Mouse (Mus musculus) G1E-ER4 (cell line): ENCODE results near the gene Tfb1m. TPM values are rescaled to one million over a fixed set of nuclear protein-coding genes. Genes with fewer than 3 reads are reported as not detected.

Experiments
- GATA1 ChIP-seq: IDR thresholded peaks from one replicate; pipeline ENCODE4 v1.8.0; 2012; ENCODE audit warnings: low read length, inconsistent platforms
- polyA plus RNA-seq: library from polyadenylated mRNA; stranded (reverse); fragments of >175 nt; gene quantifications from 2 replicates; pipeline ENCODE4 v1.2.3, GENCODE M21; 2012

The Tfb1m gene
- 0.70 and 1.2 TPM in 2 replicates for polyA plus RNA-seq

GRCm38 (mm10) chr17:3557331-3558311 lies at the start of gene Tfb1m:
Gene Tfb1m (minus strand): TSS chr17:3557781.
- TF ChIP-seq GATA1, result no peak

DNA sequence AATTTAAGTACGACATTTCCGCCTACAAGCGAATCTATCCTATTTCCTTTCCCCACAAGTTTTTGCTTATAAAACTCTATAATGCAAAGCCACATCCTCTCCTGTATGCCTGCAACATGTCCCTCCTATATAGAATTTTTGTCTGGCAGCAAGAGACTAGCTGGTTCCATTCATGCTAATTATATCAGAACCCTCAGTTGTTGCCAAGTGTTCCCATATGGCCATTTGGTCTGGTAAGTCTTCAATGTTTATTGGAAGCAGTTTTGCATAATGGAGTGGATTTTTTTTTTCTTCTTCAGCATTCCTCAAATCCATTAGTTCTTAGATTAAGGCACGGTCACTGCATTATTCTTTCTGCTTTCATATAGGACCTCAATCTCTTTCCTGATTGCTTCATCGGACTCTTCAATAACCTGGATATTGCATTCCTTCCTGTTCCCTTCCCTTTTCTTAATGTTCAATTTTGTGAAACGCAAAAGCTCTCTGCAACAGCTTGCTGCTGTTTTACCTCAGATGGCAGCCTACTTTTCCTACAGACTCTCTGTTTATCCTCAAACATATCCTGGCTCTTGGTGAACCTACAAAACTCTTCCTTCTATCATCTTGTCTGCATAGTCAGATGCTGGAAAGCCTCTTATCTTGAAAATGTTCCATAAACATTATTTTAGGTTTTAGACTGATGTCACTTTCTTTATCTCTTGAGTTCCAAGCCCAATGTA lies 45.5 kb upstream of the Tfb1m start:
- TF ChIP-seq GATA1, result no peak

DNA sequence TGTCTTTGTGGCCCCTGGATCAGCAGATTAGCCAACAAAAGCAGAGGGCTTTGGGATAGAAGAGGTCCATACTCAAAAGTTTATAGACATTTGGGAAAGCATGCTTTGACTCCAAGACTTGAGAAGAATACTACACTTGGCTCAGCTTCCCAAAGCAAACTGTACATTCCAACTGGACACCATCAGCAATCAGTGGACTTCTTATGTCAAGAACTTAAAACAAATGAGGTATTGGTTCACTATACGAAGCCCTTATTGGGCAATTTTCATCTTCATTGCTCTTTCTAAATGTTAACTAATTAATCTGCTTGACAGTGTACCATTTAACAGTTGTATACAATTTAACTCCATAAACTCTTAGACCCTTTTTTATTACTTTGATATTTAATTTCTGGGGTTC lies 40.8 kb upstream of the Tfb1m start:
- no peak for TF ChIP-seq GATA1

- TF ChIP-seq GATA1, result no peak
Observed at GRCm38 (mm10) chr17:3597866-3598265, 40.3 kb upstream of the Tfb1m start.

GRCm38 (mm10) chr17:3597130-3597529 lies 39.5 kb upstream of the Tfb1m start:
- TF ChIP-seq GATA1, result no peak

DNA sequence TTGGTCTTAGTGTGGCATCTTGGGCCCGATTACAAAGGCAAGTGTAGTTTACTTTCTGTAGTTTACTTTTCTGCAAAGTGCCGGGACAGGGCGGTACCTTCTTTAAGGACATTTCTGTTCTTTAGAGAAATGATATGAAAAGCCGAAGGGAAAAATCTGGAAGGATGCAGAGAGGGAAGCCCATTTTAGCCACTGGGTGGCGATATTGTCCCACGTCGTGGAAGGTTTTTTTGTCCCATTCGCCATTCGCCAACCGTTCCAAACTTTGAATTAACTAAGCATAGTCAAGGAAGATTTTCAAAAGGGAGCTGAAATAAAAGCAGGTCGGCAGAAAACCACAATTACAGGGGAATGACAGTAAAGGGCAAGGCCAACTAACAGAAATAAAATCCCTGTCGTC lies 13.3 kb upstream of the Tfb1m start:
- no peak for TF ChIP-seq GATA1

- TF ChIP-seq GATA1, result no peak
Observed at GRCm38 (mm10) chr17:3562405-3562804, 4.8 kb upstream of the Tfb1m start.

- no peak for TF ChIP-seq GATA1
Observed at GRCm38 (mm10) chr17:3560534-3560933, 3.0 kb upstream of the Tfb1m start.

GRCm38 (mm10) chr17:3558356-3558870 lies 832 bp upstream of the Tfb1m start:
- no peak for TF ChIP-seq GATA1

DNA sequence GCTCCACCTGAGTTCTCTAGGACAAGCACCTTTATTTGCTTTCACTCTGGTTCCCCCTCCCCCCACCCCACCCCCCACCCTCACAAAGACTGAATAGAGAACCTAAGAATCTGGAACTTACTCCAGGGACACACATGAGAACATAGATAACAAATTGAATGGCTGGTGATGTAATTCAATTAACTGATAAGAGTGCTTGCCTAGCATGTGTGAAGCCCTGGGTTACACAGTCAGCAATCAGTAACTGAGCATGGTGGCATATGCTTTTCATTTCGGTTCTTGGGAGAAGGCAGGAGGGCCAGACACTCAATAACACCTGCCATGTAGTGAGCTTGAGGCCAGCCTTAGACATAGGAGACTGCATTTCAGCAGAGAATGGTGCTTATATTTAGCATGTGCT lies 1.3 kb downstream of the Tfb1m start:
- no peak for TF ChIP-seq GATA1

- no peak for TF ChIP-seq GATA1
Observed at GRCm38 (mm10) chr17:3547725-3548124, 9.9 kb downstream of the Tfb1m start.

DNA sequence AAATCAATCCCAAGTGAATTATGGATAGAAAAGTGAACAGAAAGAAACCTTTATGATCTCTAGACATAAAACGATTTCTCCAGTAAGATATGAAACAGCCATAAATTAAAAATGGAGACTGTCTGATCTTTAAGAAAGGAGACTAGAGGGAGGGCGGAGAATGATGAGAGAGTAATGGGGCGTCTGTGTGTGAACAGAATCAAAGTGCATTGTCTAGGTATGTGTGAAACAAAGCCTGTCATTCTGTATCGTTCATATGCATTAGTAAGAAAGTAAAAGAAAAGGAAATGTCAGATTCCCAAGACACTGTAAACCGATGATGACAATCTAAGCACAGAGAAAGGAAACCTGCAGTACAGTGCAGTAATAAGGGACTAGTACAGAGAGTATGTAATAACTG lies 16.5 kb downstream of the Tfb1m start:
- TF ChIP-seq GATA1, result no peak

GRCm38 (mm10) chr17:3540304-3540703 lies 17.3 kb downstream of the Tfb1m start:
- no peak for TF ChIP-seq GATA1

GRCm38 (mm10) chr17:3533425-3533824 lies 24.2 kb downstream of the Tfb1m start:
- no peak for TF ChIP-seq GATA1

- no peak for TF ChIP-seq GATA1
Observed at GRCm38 (mm10) chr17:3532254-3532653, 25.3 kb downstream of the Tfb1m start, which contains the start of gene Cldn20. Gene Cldn20 (plus strand): TSS chr17:3532554.

DNA sequence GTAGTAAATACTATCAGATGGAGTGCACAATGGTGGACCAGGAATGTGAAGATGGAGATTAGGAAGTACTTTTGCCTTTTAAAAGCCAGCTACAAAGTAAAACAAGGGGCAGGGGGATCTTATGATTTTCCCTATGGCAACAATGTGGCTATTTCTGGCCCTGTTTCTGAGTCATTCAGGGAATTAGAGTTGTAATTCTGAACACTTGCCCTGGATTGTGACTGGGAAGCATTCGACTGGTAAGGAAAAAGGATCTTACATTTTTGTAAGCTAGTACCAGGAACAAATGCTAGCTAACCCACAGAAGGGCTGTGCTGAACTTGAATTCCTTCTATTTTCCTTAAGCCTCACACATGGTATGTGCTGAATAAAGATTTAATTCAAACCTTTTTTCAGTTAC lies 25.9 kb downstream of the Tfb1m start:
- no peak for TF ChIP-seq GATA1
